Mouse (Mus musculus) forebrain, embryonic 16.5 days (tissue): ENCODE data around the gene Rad51b. TPM values are rescaled to one million over a fixed set of nuclear protein-coding genes. Genes with fewer than 3 reads are reported as not detected.

Experiments used
- ATAC-seq: fragments of 200-750 bp; cut with Nextera tagmentation; 2 replicates; pipeline ENCODE4 v1.8.0; 2017; ENCODE audit warnings: mild to moderate bottlenecking, moderate library complexity
- H3K27ac ChIP-seq: fragments of 300-500 bp; sonication (generic); 2 replicates; pipeline ENCODE4 v1.5.1; 2014; ENCODE audit warnings: low read length, control low read depth
- H3K27me3 ChIP-seq: fragments of 300-500 bp; sonication (generic); replicated peaks from 2 replicates; pipeline ENCODE4 v1.6.1; 2014; ENCODE audit warnings: low read length; ENCODE audit not compliant: control insufficient read depth, insufficient read depth
- H3K36me3 ChIP-seq: fragments of 300-500 bp; sonication (generic); 2 replicates; pipeline ENCODE4 v1.6.1; 2014; ENCODE audit not compliant: control insufficient read depth, insufficient read depth
- H3K4me1 ChIP-seq: fragments of 300-500 bp; sonication (generic); replicated peaks from 2 replicates; pipeline ENCODE4 v1.6.1; 2014; ENCODE audit warnings: low read length; ENCODE audit not compliant: control insufficient read depth, insufficient read depth
- H3K4me2 ChIP-seq: fragments of 300-500 bp; sonication (generic); 2 replicates; pipeline ENCODE4 v1.6.1; 2014; ENCODE audit warnings: mild to moderate bottlenecking, low read length, control low read depth
- H3K4me3 ChIP-seq: fragments of 300-500 bp; sonication (generic); replicated peaks from 2 replicates; pipeline ENCODE4 v1.5.1; 2014; ENCODE audit warnings: mild to moderate bottlenecking, low read length, control low read depth
- H3K9ac ChIP-seq: fragments of 300-500 bp; sonication (generic); replicated peaks from 2 replicates; pipeline ENCODE4 v1.6.1; 2014; ENCODE audit warnings: low read depth, low read length, control low read depth
- H3K9me3 ChIP-seq: fragments of 300-500 bp; sonication (generic); 2 replicates; pipeline ENCODE4 v1.6.1; 2016; ENCODE audit warnings: low read length; ENCODE audit not compliant: control insufficient read depth
- WGBS: fragments of 180-500 bp; shearing (Covaris S2); extraction: QIAGEN DNeasy Blood & Tissue Kit; methylation state at CpG from one replicate; pipeline ENCODE4 v1.1.7; 2014; 5-methylcytosine and 5-hydroxymethylcytosine counted together
- polyA plus RNA-seq: library from polyadenylated mRNA; unstranded; fragments of >200 nt; fragmentation: Nextera tagmentation; extraction: Ambion mirVana; gene quantifications from 2 replicates; pipeline ENCODE4 v1.2.1, GENCODE M21; 2015

Rad51b gene
- polyA plus RNA-seq, 1 experiment from 2014 or later = 2.6 TPM

GRCm38 (mm10) chr12:79645656-79646055, 348.6 kb downstream of the Rad51b start:
- 96% methylated on average over 4 of the region's 4 CpGs for WGBS
- Histone ChIP-seq H3K36me3 (no peaks in the 10 kb centered on the region), H3K9ac (no peak overlapping the region), H3K4me3 (no peak overlapping the region), H3K4me2 (no peak overlapping the region), H3K27ac (no peak overlapping the region), H3K9me3 (no peaks in the 10 kb centered on the region), H3K27me3 (no peaks in the 10 kb centered on the region), H3K4me1 (no peaks in the 10 kb centered on the region)
- ATAC-seq = no peak

- ATAC-seq = no peak
- WGBS = 92% methylated on average over 9 of the region's 9 CpGs
- no peaks in the 10 kb centered on the region for H3K36me3 ChIP-seq
Measured at GRCm38 (mm10) chr12:79646646-79647164, 349.6 kb downstream of the Rad51b start.

GRCm38 (mm10) chr12:79647382-79647781, 350.3 kb downstream of the Rad51b start:
- WGBS = 89% methylated on average over 6 of the region's 6 CpGs
- Histone ChIP-seq H3K36me3 (no peaks in the 10 kb centered on the region), H3K4me2 (no peak overlapping the region), H3K27me3 (no peaks in the 10 kb centered on the region), H3K4me3 (no peak overlapping the region), H3K9me3 (no peaks in the 10 kb centered on the region), H3K4me1 (no peaks in the 10 kb centered on the region), H3K9ac (no peak overlapping the region), H3K27ac (no peak overlapping the region)
- no peak for ATAC-seq

More at GRCm38 (mm10) chr12:79646646-79647164, 349.6 kb downstream of the Rad51b start:
- Histone ChIP-seq H3K4me1 (no peaks in the 10 kb centered on the region), H3K4me3 (no peak overlapping the region), H3K9me3 (no peaks in the 10 kb centered on the region), H3K4me2 (no peak overlapping the region), H3K27ac (no peak overlapping the region), H3K27me3 (no peaks in the 10 kb centered on the region), H3K9ac (no peak overlapping the region)

GRCm38 (mm10) chr12:79647976-79648375, 350.9 kb downstream of the Rad51b start:
- 51% methylated on average over 5 of the region's 5 CpGs for WGBS
- Histone ChIP-seq H3K4me1 (no peaks in the 10 kb centered on the region), H3K4me3 (no peak overlapping the region), H3K9ac (no peak overlapping the region), H3K27me3 (no peaks in the 10 kb centered on the region), H3K27ac (no peak overlapping the region), H3K9me3 (no peaks in the 10 kb centered on the region), H3K36me3 (no peaks in the 10 kb centered on the region), H3K4me2 (no peak overlapping the region)
- ATAC-seq = no peak

GRCm38 (mm10) chr12:79648812-79649700, 352.0 kb downstream of the Rad51b start:
- Histone ChIP-seq H3K4me2 (no peak overlapping the region), H3K27ac (no peak overlapping the region), H3K36me3 (no peaks in the 10 kb centered on the region), H3K4me3 (no peak overlapping the region), H3K4me1 (no peaks in the 10 kb centered on the region), H3K9ac (no peak overlapping the region; the same call in 1 of the 2 replicates), H3K27me3 (no peaks in the 10 kb centered on the region), H3K9me3 (no peaks in the 10 kb centered on the region)
- no peak for ATAC-seq
- WGBS = 42% methylated on average over 7 of the region's 7 CpGs

- H3K27me3 ChIP-seq = no peaks in the 10 kb centered on the region
- no peak for ATAC-seq
- no peaks in the 10 kb centered on the region for H3K36me3 ChIP-seq
- no peak overlapping the region for H3K9ac ChIP-seq
- no peak overlapping the region for H3K4me3 ChIP-seq
- H3K4me2 ChIP-seq = no peak overlapping the region
- no peaks in the 10 kb centered on the region for H3K4me1 ChIP-seq
- H3K9me3 ChIP-seq = no peaks in the 10 kb centered on the region
- no peak overlapping the region for H3K27ac ChIP-seq
Measured at GRCm38 (mm10) chr12:79649796-79650195, 352.7 kb downstream of the Rad51b start.

GRCm38 (mm10) chr12:79655138-79655537, 358.1 kb downstream of the Rad51b start:
- Histone ChIP-seq H3K4me1 (no peaks in the 10 kb centered on the region; the same call in 1 of the 2 replicates), H3K36me3 (no peaks in the 10 kb centered on the region), H3K27ac (no peak overlapping the region), H3K4me2 (no peak overlapping the region), H3K9me3 (no peaks in the 10 kb centered on the region), H3K9ac (no peak overlapping the region), H3K27me3 (no peaks in the 10 kb centered on the region), H3K4me3 (no peak overlapping the region)
- 94% methylated on average over 5 of the region's 5 CpGs for WGBS
- ATAC-seq = no peak

- H3K9me3 ChIP-seq = no peaks in the 10 kb centered on the region
- H3K36me3 ChIP-seq = no peaks in the 10 kb centered on the region
- H3K27ac ChIP-seq = no peak overlapping the region
- no peak overlapping the region for H3K4me2 ChIP-seq
- WGBS = 77% methylated on average over 3 of the region's 3 CpGs
- no peaks in the 10 kb centered on the region; the same call in none of the 2 replicates for H3K4me1 ChIP-seq
- no peaks in the 10 kb centered on the region for H3K27me3 ChIP-seq
- no peak for ATAC-seq
- no peak overlapping the region for H3K9ac ChIP-seq
- H3K4me3 ChIP-seq = no peak overlapping the region
Measured at GRCm38 (mm10) chr12:79658861-79659260, 361.8 kb downstream of the Rad51b start.

GRCm38 (mm10) chr12:79661270-79661669, 364.2 kb downstream of the Rad51b start:
- no peaks in the 10 kb centered on the region for H3K36me3 ChIP-seq
- H3K27me3 ChIP-seq = no peaks in the 10 kb centered on the region
- H3K4me3 ChIP-seq = no peak overlapping the region
- no peak overlapping the region for H3K4me2 ChIP-seq
- H3K9ac ChIP-seq = no peak overlapping the region
- H3K27ac ChIP-seq = no peak overlapping the region
- ATAC-seq = no peak
- 21% methylated on average over 2 of the region's 2 CpGs for WGBS
- H3K9me3 ChIP-seq = no peaks in the 10 kb centered on the region
- no peaks in the 10 kb centered on the region; the same call in none of the 2 replicates for H3K4me1 ChIP-seq
